Mouse (Mus musculus): ENCODE data around the gene 1700034J05Rik. TPM values are rescaled to one million over a fixed set of nuclear protein-coding genes. Genes with fewer than 3 reads are reported as not detected.

The 1700034J05Rik gene
- total RNA-seq, 2 experiments from 2014 or later, result not detected

Other genes starting within 250 kb of the 1700034J05Rik start
- gene Stk38l, start 229.4 kb downstream of the 1700034J05Rik start, total RNA-seq (2021), result 1 to 10 TPM; 7.7 to 8.5 TPM
- gene Arntl2, start 158.4 kb downstream of the 1700034J05Rik start, total RNA-seq (2021), result 1 to 10 TPM in 1 of 2 experiments, under 1 TPM in 1; 0.39 to 1.3 TPM
- not detected for gene Smco2, start 104.3 kb downstream of the 1700034J05Rik start, total RNA-seq (2021)
- 10 to 100 TPM; 36.7 to 37.6 TPM for gene Ppfibp1, start 65.9 kb downstream of the 1700034J05Rik start, total RNA-seq (2021)
- under 1 TPM; 0.26 to 0.49 TPM for gene Rep15, start 78.2 kb upstream of the 1700034J05Rik start, total RNA-seq (2021)
- gene Mrps35, start 88.3 kb upstream of the 1700034J05Rik start, total RNA-seq (2021), result 10 to 100 TPM; 40.9 to 41.0 TPM
- not detected for gene Mansc4, start 132.6 kb upstream of the 1700034J05Rik start, total RNA-seq (2021)
- 1 to 10 TPM; 1.6 to 2.2 TPM for gene Klhl42, start 137.0 kb upstream of the 1700034J05Rik start, total RNA-seq (2021)

All from gastrocnemius, postnatal 36 days (tissue).